Mouse (Mus musculus): ENCODE results near the gene Gm6460.
"Not testable (repeated sequence)": the region's sequence is repeated elsewhere in the genome, so short reads cannot be mapped to it uniquely, and the experiment has no call there.

The Gm6460 gene

DNA sequence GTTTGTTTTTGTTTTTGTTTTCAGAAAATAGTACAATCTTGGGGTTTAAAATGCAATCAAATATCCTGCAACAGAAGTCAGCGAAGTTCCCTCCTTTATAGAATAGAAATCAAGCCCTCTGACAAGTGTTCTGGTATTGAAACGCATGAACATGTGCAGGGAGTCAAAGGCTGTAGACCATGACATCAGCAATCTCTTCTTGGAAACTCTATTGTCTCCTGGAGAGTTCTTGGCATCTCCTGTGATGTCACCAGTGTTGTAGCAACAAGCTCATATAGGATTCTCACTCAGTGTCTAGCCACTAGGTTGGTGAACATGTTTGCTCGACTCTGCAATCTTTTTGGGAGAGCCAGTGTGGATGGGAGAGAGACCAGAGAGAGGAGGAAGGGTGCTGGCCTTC lies at the start of gene Gm6460:
Gm6460 (plus strand) TSS at position 301 of the 400 bp plus-strand sequence.
- in situ Hi-C loops (cut with MboI, MseI): not testable (repeated sequence)
